Mouse (Mus musculus) MEL (cell line): ENCODE results near the gene Sh2b2.

Experiments used
- CTCF ChIP-seq, 3 experiments: IDR thresholded peaks in 2 of 3; conservative IDR thresholded peaks in 1 of 3; 2 replicates each; pipeline ENCODE4 v1.5.1; 2011 to 2012; ENCODE audit warnings: low read length in 3 of 3, low read depth in 2 of 3, mild to moderate bottlenecking in 2 of 3, improper control_type of control experiment in 1 of 3, inconsistent platforms in 1 of 3, mixed read lengths in 1 of 3, moderate library complexity in 1 of 3; ENCODE audit not compliant: control insufficient read depth in 1 of 3, insufficient read depth in 1 of 3, poor library complexity in 1 of 3, severe bottlenecking in 1 of 3
- E2F4 ChIP-seq: IDR thresholded peaks from 2 replicates; pipeline ENCODE4 v1.6.1; 2011; ENCODE audit warnings: low read depth, low read length, improper control_type of control experiment, borderline replicate concordance
- ELF1 ChIP-seq: IDR thresholded peaks from 2 replicates; pipeline ENCODE4 v1.6.1; 2014; ENCODE audit warnings: low read depth, mild to moderate bottlenecking, inconsistent platforms, low read length, improper control_type of control experiment, moderate library complexity
- GATA1 ChIP-seq: IDR thresholded peaks from 2 replicates; pipeline ENCODE4 v1.6.1; 2011; ENCODE audit warnings: low read depth, low read length, improper control_type of control experiment
- MXI1 ChIP-seq: IDR thresholded peaks from 2 replicates; pipeline ENCODE4 v1.6.1; 2011; ENCODE audit warnings: mild to moderate bottlenecking, low read depth, low read length, improper control_type of control experiment
- POLR2A ChIP-seq, 2 experiments: IDR thresholded peaks; 2 replicates each; pipeline ENCODE4 v1.6.1; 2011 to 2012; ENCODE audit warnings: low read length in 2 of 2, mild to moderate bottlenecking in 2 of 2, control low read depth in 1 of 2, improper control_type of control experiment in 1 of 2, low read depth in 1 of 2, moderate library complexity in 1 of 2; ENCODE audit not compliant: control insufficient read depth in 1 of 2, insufficient read depth in 1 of 2, poor library complexity in 1 of 2
- POLR2AphosphoS5 ChIP-seq: IDR thresholded peaks from 2 replicates; pipeline ENCODE4 v1.6.1; 2012; ENCODE audit warnings: low read depth, borderline replicate concordance, mild to moderate bottlenecking, inconsistent platforms, low read length, moderate library complexity, mixed read lengths
- RCOR1 ChIP-seq: IDR thresholded peaks from 2 replicates; pipeline ENCODE4 v1.6.1; 2012; ENCODE audit warnings: low read depth, mild to moderate bottlenecking, inconsistent platforms, low read length, improper control_type of control experiment
- USF1 ChIP-seq: IDR thresholded peaks from 2 replicates; pipeline ENCODE4 v1.6.1; 2014; ENCODE audit warnings: low read depth, mild to moderate bottlenecking, inconsistent platforms, low read length, improper control_type of control experiment, moderate library complexity
- ZC3H11A ChIP-seq: IDR thresholded peaks from 2 replicates; pipeline ENCODE4 v1.6.1; 2012; ENCODE audit warnings: low read depth, mild to moderate bottlenecking, inconsistent platforms, low read length, improper control_type of control experiment

DNA sequence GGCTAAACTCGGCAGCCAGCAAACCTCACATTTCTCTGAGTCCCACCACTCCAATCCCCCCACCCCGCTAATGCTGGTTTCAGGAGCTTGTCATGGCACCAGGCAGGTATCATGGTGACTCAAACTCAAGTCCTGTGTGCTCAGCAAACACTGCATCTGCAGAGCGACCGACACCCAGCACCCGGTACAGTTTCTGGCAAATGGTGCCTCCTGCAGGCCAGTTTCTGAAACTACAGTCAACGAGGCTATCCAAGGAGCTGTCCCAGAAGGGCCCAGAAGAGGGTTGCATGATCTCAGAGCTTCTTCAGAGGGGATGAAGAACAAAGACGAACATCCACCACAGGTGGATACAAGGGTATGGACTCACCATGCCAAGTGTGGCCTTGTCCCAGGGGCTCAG is 4.6 kb upstream of the Sh2b2 start:
- TF ChIP-seq USF1 (no peak), GATA1 (no peak), CTCF (IDR thresholded peaks at IDR 0.05 in 2 of 3, conservative IDR thresholded peaks at IDR 0.05 in 1 of 3; ENCODE audit: control insufficient read depth in 1 of 3, insufficient read depth in 1 of 3, low read depth in 2 of 3, low read length in 3 of 3, poor library complexity in 1 of 3, severe bottlenecking in 1 of 3) (peak; percentile 53 to 64 (median 63)), E2F4 (no peak), MXI1 (no peak), ELF1 (no peak), POLR2AphosphoS5 (no peak), POLR2A (IDR thresholded peaks at IDR 0.05; ENCODE audit: control insufficient read depth in 1 of 2, insufficient read depth in 1 of 2, low read depth in 1 of 2, low read length in 2 of 2, poor library complexity in 1 of 2) (no peak), RCOR1 (no peak), ZC3H11A (no peak)
